In the genomic region with DNA sequence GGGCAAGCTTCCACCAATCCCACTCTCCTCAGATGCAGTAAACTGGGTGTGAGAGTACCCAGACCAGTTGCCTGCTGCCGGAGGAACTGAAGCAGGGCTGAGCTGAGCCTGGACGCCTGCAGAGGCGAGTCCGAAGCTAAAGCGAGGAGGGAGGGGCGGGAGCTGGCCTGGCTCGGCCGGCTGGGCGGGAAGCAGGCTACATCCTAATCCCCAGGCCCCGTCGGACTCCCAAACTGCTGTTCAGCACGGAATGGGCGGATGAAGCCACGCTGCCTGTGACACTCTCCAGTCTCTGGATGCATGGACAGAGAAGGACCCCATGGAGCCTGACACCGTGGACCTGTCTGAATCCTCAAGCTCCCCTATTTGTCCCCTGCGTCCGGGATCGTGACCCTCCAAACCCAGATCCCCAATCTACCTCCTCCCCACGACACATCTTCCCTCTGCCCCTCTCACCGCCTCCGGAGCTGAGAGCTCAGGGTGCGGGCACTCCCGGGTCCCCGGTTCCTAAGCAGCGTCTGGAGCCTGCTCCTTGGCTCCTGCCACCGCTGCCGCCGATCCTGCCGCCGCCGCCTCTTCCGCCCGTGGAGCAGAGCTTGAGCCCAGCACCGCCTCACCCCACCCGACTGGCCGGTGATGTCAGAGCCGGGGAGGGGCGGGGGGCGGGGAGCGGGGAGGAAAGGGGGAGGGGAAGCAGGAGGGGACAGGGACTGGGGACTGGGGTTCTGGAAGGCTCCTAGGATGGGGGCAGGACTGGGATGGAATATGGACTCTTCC, we compare ENCODE assay signal across 8 mouse cellular contexts. TPM values are rescaled to one million over a fixed set of nuclear protein-coding genes. Genes with fewer than 3 reads are reported as not detected.
DNase-seq lines count a peak whose midpoint lies in the region; ATAC-seq and TF ChIP-seq lines count a peak whose summit lies in the region.

A gene (minus strand): TSS at position 664 of the 777 bp plus-strand sequence.

- peak within 1 kb of the TSS; percentile 82 for H3ac ChIP-seq in C2C12 (ENCODE audit: control insufficient read depth, insufficient read length, low read depth)

- H3K4me3 ChIP-seq in C2C12 (ENCODE audit: insufficient read depth, poor library complexity, severe bottlenecking): peak within 1 kb of the TSS; percentile 80
- H3K4me3 ChIP-seq in bone marrow macrophage, adult 2 months (ENCODE audit: insufficient read depth, low read length): peak within 1 kb of the TSS; percentile 71
- peak within 1 kb of the TSS; percentile 84 for H3K4me3 ChIP-seq in forebrain, embryonic 12.5 days (replicated peaks)
- H3K4me3 ChIP-seq in heart, embryonic 16.5 days (ENCODE audit: low read length): peak within 1 kb of the TSS; percentile 87
- H3K4me3 ChIP-seq in liver, embryonic 15.5 days (replicated peaks): peak within 1 kb of the TSS; percentile 60
- H3K4me3 ChIP-seq in neural tube, embryonic 11.5 days (ENCODE audit: low read depth, low read length): peak within 1 kb of the TSS; percentile 76
- H3K4me3 ChIP-seq in stomach, postnatal 0 days (ENCODE audit: low read depth, low read length): peak within 1 kb of the TSS; percentile 61

- H3K27ac ChIP-seq in bone marrow macrophage, adult 2 months (ENCODE audit: insufficient read depth, low read depth, low read length): peak within 1 kb of the TSS; percentile 91
- H3K27ac ChIP-seq in forebrain, embryonic 12.5 days: peak within 1 kb of the TSS; percentile 99
- peak within 1 kb of the TSS; percentile 96 for H3K27ac ChIP-seq in heart, embryonic 16.5 days (ENCODE audit: low read length)
- H3K27ac ChIP-seq in liver, embryonic 15.5 days (replicated peaks): peak within 1 kb of the TSS; percentile 45; the same call in 1 of the 2 replicates
- H3K27ac ChIP-seq in neural tube, embryonic 11.5 days (ENCODE audit: low read depth, low read length): peak within 1 kb of the TSS; percentile 80
- H3K27ac ChIP-seq in stomach, postnatal 0 days (replicated peaks): peak within 1 kb of the TSS; percentile 93

- no peak for TF ChIP-seq CTCF in C2C12 (IDR thresholded peaks at IDR 0.05; ENCODE audit: control insufficient read depth, insufficient read depth, insufficient read length)
- TF ChIP-seq CTCF in bone marrow macrophage, adult 2 months (IDR thresholded peaks at IDR 0.05; ENCODE audit: low read depth, low read length): no peak
- no peak for TF ChIP-seq CTCF in stomach, postnatal 0 days (IDR thresholded peaks at IDR 0.05; ENCODE audit: low read depth)

- peaks cover 33% of the 10 kb centered on the region for H3K4me1 ChIP-seq in bone marrow macrophage, adult 2 months (ENCODE audit: control insufficient read depth, insufficient read depth, low read length)
- H3K4me1 ChIP-seq in forebrain, embryonic 12.5 days: peaks cover 60% of the 10 kb centered on the region
- peaks cover 53% of the 10 kb centered on the region for H3K4me1 ChIP-seq in heart, embryonic 16.5 days (ENCODE audit: control insufficient read depth, insufficient read depth, low read length)
- peaks cover 50% of the 10 kb centered on the region for H3K4me1 ChIP-seq in liver, embryonic 15.5 days (replicated peaks)
- peaks cover 43% of the 10 kb centered on the region for H3K4me1 ChIP-seq in neural tube, embryonic 11.5 days (ENCODE audit: control insufficient read depth, insufficient read depth, low read length)
- H3K4me1 ChIP-seq in stomach, postnatal 0 days (replicated peaks; ENCODE audit: control insufficient read depth, insufficient read depth): peaks cover 18% of the 10 kb centered on the region

- no peaks in the 10 kb centered on the region for H3K27me3 ChIP-seq in C2C12 (ENCODE audit: control insufficient read depth, insufficient read depth, insufficient read length)
- H3K27me3 ChIP-seq in forebrain, embryonic 12.5 days: no peaks in the 10 kb centered on the region
- H3K27me3 ChIP-seq in heart, embryonic 16.5 days (ENCODE audit: control insufficient read depth, insufficient read depth, low read length): no peaks in the 10 kb centered on the region
- H3K27me3 ChIP-seq in liver, embryonic 15.5 days: peaks cover 26% of the 10 kb centered on the region
- H3K27me3 ChIP-seq in neural tube, embryonic 11.5 days (ENCODE audit: control insufficient read depth, insufficient read depth, low read length): no peaks in the 10 kb centered on the region
- no peaks in the 10 kb centered on the region for H3K27me3 ChIP-seq in stomach, postnatal 0 days (ENCODE audit: control insufficient read depth, insufficient read depth, low read length)

- no peaks in the 10 kb centered on the region for H3K9me3 ChIP-seq in forebrain, embryonic 12.5 days
- no peaks in the 10 kb centered on the region for H3K9me3 ChIP-seq in heart, embryonic 16.5 days (replicated peaks; ENCODE audit: control insufficient read depth, low read length)
- no peaks in the 10 kb centered on the region for H3K9me3 ChIP-seq in liver, embryonic 15.5 days (replicated peaks)
- H3K9me3 ChIP-seq in neural tube, embryonic 11.5 days (ENCODE audit: control insufficient read depth, low read length): no peaks in the 10 kb centered on the region
- H3K9me3 ChIP-seq in stomach, postnatal 0 days (ENCODE audit: control insufficient read depth, low read length): no peaks in the 10 kb centered on the region

- no peaks in the 10 kb centered on the region for H3K36me3 ChIP-seq in C2C12 (ENCODE audit: control insufficient read depth, insufficient read depth)
- H3K36me3 ChIP-seq in forebrain, embryonic 12.5 days (replicated peaks): no peaks in the 10 kb centered on the region
- H3K36me3 ChIP-seq in heart, embryonic 16.5 days (ENCODE audit: control insufficient read depth, insufficient read depth): no peaks in the 10 kb centered on the region
- peaks cover 8% of the 10 kb centered on the region; the same call in 1 of the 2 replicates for H3K36me3 ChIP-seq in liver, embryonic 15.5 days (replicated peaks)
- no peaks in the 10 kb centered on the region for H3K36me3 ChIP-seq in neural tube, embryonic 11.5 days (ENCODE audit: control insufficient read depth, insufficient read depth, low read length)
- H3K36me3 ChIP-seq in stomach, postnatal 0 days (ENCODE audit: control insufficient read depth, insufficient read depth, low read length): no peaks in the 10 kb centered on the region

- peaks cover 14% of the 10 kb centered on the region for H3K79me3 ChIP-seq in C2C12 (ENCODE audit: low read depth)

- peak within 1 kb of the TSS; percentile 91 for H3K9ac ChIP-seq in forebrain, embryonic 12.5 days
- peak within 1 kb of the TSS; percentile 94 for H3K9ac ChIP-seq in heart, embryonic 16.5 days (ENCODE audit: low read length)
- peak within 1 kb of the TSS; percentile 51 for H3K9ac ChIP-seq in liver, embryonic 15.5 days
- H3K9ac ChIP-seq in neural tube, embryonic 11.5 days (ENCODE audit: low read length): peak within 1 kb of the TSS; percentile 89
- peak within 1 kb of the TSS; percentile 83 for H3K9ac ChIP-seq in stomach, postnatal 0 days (ENCODE audit: low read length)

- TF ChIP-seq POLR2A in bone marrow macrophage, adult 2 months (IDR thresholded peaks at IDR 0.05; ENCODE audit: borderline replicate concordance, low read depth, low read length): no peak

- peak; percentile 74 for ATAC-seq in forebrain, embryonic 12.5 days (ENCODE audit: low FRiP score)
- ATAC-seq in heart, embryonic 16.5 days (replicated peaks; ENCODE audit: extremely low read depth, insufficient read depth, low FRiP score): peak; percentile 81
- peak; percentile 64 for ATAC-seq in liver, embryonic 15.5 days (ENCODE audit: insufficient read depth)
- ATAC-seq in neural tube, embryonic 11.5 days (ENCODE audit: insufficient read depth, low FRiP score, low TSS enrichment): peak; percentile 46
- peak; percentile 83 for ATAC-seq in stomach, postnatal 0 days (ENCODE audit: low FRiP score, low TSS enrichment)

- DNase-seq in kidney, postnatal 25 days: peak; percentile 84 to 93
- DNase-seq in neural tube, embryonic 11.5 days (ENCODE audit: low spot score): peak; percentile 85
- DNase-seq in stomach, postnatal 0 days (ENCODE audit: low spot score): peak; percentile 87

- WGBS in forebrain, embryonic 12.5 days: under 1% methylated on average over 40 of the region's 40 CpGs
- WGBS in heart, embryonic 16.5 days: under 1% methylated on average over 39 of the region's 40 CpGs
- WGBS in liver, embryonic 15.5 days (ENCODE audit: insufficient replicate concordance): 2% methylated on average over 37 of the region's 40 CpGs
- 1% methylated on average over 38 of the region's 40 CpGs for WGBS in neural tube, embryonic 11.5 days
- under 1% methylated on average over 35 of the region's 40 CpGs for WGBS in stomach, postnatal 0 days

- peak within 1 kb of the TSS; percentile 73 for H3K4me2 ChIP-seq in forebrain, embryonic 12.5 days
- peak within 1 kb of the TSS; percentile 68 for H3K4me2 ChIP-seq in heart, embryonic 16.5 days (ENCODE audit: low read depth, low read length)
- H3K4me2 ChIP-seq in liver, embryonic 15.5 days: peak within 1 kb of the TSS; percentile 72
- H3K4me2 ChIP-seq in neural tube, embryonic 11.5 days (ENCODE audit: low read depth): peak within 1 kb of the TSS; percentile 68
- H3K4me2 ChIP-seq in stomach, postnatal 0 days (replicated peaks; ENCODE audit: low read depth): peak within 1 kb of the TSS; percentile 69

- H3K79me2 ChIP-seq in C2C12 (ENCODE audit: control insufficient read depth, insufficient read depth): peaks cover 52% of the 10 kb centered on the region

- TF ChIP-seq EP300 in stomach, postnatal 0 days (optimal IDR thresholded peaks at IDR 0.05): no peak

TF ChIP-seq in C2C12, 6 proteins besides CTCF, POLR2A, EP300 and RAD21:
- TF ChIP-seq MYOG (IDR thresholded peaks at IDR 0.05; ENCODE audit: control insufficient read depth, extremely low read depth, insufficient read length) (no peak), MYOD1 (IDR thresholded peaks at IDR 0.05; ENCODE audit: control insufficient read depth, insufficient read length, low read depth) (no peak), MAX (IDR thresholded peaks at IDR 0.05) (no peak), FOSL1 (IDR thresholded peaks at IDR 0.05; ENCODE audit: insufficient read depth, low read length, poor library complexity, severe bottlenecking) (no peak), USF1 (IDR thresholded peaks at IDR 0.05; ENCODE audit: low read depth) (no peak), CEBPB (IDR thresholded peaks at IDR 0.05; ENCODE audit: low read depth) (no peak)
TF ChIP-seq in C2C12: peak in this region for 0.

RNA-seq across cellular contexts. Expression of the gene that starts here (rescaled TPM):
- polyA plus RNA-seq in C2C12 (2012; fragmentation: generic; extraction: Trizol): 125 TPM
- polyA plus RNA-seq in bone marrow macrophage, adult 2 months (2012; ENCODE audit: insufficient read depth, insufficient read length, missing spikeins): 249 and 256 TPM in 2 replicates
- polyA plus RNA-seq in forebrain, embryonic 12.5 days (2016; fragmentation: Nextera tagmentation; extraction: Ambion mirVana): 405 and 443 TPM in 2 replicates
- 181 and 193 TPM in 2 replicates for polyA plus RNA-seq in heart, embryonic 16.5 days (2015; fragmentation: Nextera tagmentation; extraction: Ambion mirVana)
- polyA plus RNA-seq in liver, embryonic 15.5 days (2015; fragmentation: Nextera tagmentation; extraction: Ambion mirVana): 20.2 and 22.3 TPM in 2 replicates
- polyA plus RNA-seq in neural tube, embryonic 11.5 days (2014; fragmentation: Nextera tagmentation; extraction: Ambion mirVana): 249 and 272 TPM in 2 replicates
- polyA plus RNA-seq in stomach, postnatal 0 days (2015; fragmentation: Nextera tagmentation; extraction: Ambion mirVana): 79.4 and 81.6 TPM in 2 replicates

Comparison
In these comparisons a context has a peak if more than half of its experiments do, and no peak if none do; other contexts are left out.
1. Peak in every context shown above with its lines: DNase-seq, ATAC-seq, H3K4me3 ChIP-seq and H3K27ac ChIP-seq.
2. H3K27ac ChIP-seq: peak in every context shown above with its lines; median percentile 99 in forebrain, embryonic 12.5 days; 96 in heart, embryonic 16.5 days; 93 in stomach, postnatal 0 days; 91 in bone marrow macrophage, adult 2 months; 80 in neural tube, embryonic 11.5 days; 45 in liver, embryonic 15.5 days.